Mouse (Mus musculus): ENCODE measurements around the gene Ric8a. TPM values are rescaled to one million over a fixed set of nuclear protein-coding genes. Genes with fewer than 3 reads are reported as not detected.

Gene Ric8a
- total and polyA plus RNA-seq, 3 experiments: 52.3 to 63.4 TPM; not detected in 1

- Histone ChIP-seq H3K79me2 (ENCODE audit: control insufficient read depth, insufficient read depth, low read length, poor library complexity) (no peaks in the 10 kb centered on the region), H3K9ac (ENCODE audit: control insufficient read depth, low read depth, low read length, poor library complexity, severe bottlenecking) (no peak overlapping the region), H3K27me3 (ENCODE audit: control insufficient read depth in 1 of 2, insufficient read depth in 2 of 2, low read length in 2 of 2) (peaks cover 0 to 5% of the 10 kb centered on the region in 2 experiments; a peak in 1 of 4 replicates), H3K36me3 (ENCODE audit: control insufficient read depth in 1 of 2, insufficient read depth in 2 of 2, low read length in 2 of 2) (no peaks in the 10 kb centered on the region), H3K4me1 (ENCODE audit: control insufficient read depth in 1 of 2, insufficient read depth in 2 of 2, low read length in 2 of 2) (no peaks in the 10 kb centered on the region), H3K9me3 (replicated peaks; ENCODE audit: insufficient read depth, low read length) (no peaks in the 10 kb centered on the region), H3K27ac (ENCODE audit: control insufficient read depth, low read depth, low read length) (no peak overlapping the region), H3K4me3 (ENCODE audit: control insufficient read depth in 1 of 2, insufficient read depth in 1 of 2, low read depth in 2 of 2, low read length in 2 of 2) (no peak overlapping the region)
- no peak for DNase-seq (ENCODE audit: low read depth, low spot score)
- TF ChIP-seq NELFE (IDR thresholded peaks at IDR 0.05; ENCODE audit: low read depth, low read length) (no peak), UBTF (IDR thresholded peaks at IDR 0.05; ENCODE audit: borderline replicate concordance, insufficient read depth, low read depth, low read length) (no peak), MEF2A (IDR thresholded peaks at IDR 0.05; ENCODE audit: extremely low read depth, insufficient replicate concordance, low read depth, low read length, poor library complexity, severe bottlenecking) (no peak), USF2 (IDR thresholded peaks at IDR 0.05; ENCODE audit: borderline replicate concordance in 1 of 2, insufficient read depth in 1 of 2, low read depth in 1 of 2, low read length in 2 of 2) (no peak), CHD1 (IDR thresholded peaks at IDR 0.05; ENCODE audit: low read depth, low read length) (no peak), MYB (IDR thresholded peaks at IDR 0.05; ENCODE audit: low read depth, low read length) (no peak), POLR2A (IDR thresholded peaks at IDR 0.05; ENCODE audit: control insufficient read depth in 1 of 2, insufficient read depth in 1 of 2, low read depth in 1 of 2, low read length in 2 of 2, poor library complexity in 1 of 2) (no peak), ZKSCAN1 (IDR thresholded peaks at IDR 0.05; ENCODE audit: low read depth, low read length) (no peak), E2F4 (IDR thresholded peaks at IDR 0.05; ENCODE audit: borderline replicate concordance, low read depth, low read length) (no peak), SMC3 (IDR thresholded peaks at IDR 0.05; ENCODE audit: low read depth, low read length) (no peak), MAZ (IDR thresholded peaks at IDR 0.05; ENCODE audit: low read depth, low read length) (no peak), KAT2A (conservative IDR thresholded peaks at IDR 0.05; ENCODE audit: low read depth, low read length) (no peak), RAD21 (IDR thresholded peaks at IDR 0.05; ENCODE audit: low read depth, low read length) (no peak), ETS1 (IDR thresholded peaks at IDR 0.05; ENCODE audit: low read depth, low read length) (no peak), ZMIZ1 (IDR thresholded peaks at IDR 0.05; ENCODE audit: low read depth, low read length) (no peak), CTCF (IDR thresholded peaks at IDR 0.05 in 2 of 3, conservative IDR thresholded peaks at IDR 0.05 in 1 of 3; ENCODE audit: control insufficient read depth in 1 of 3, insufficient read depth in 1 of 3, low read depth in 2 of 3, low read length in 3 of 3, poor library complexity in 1 of 3, severe bottlenecking in 1 of 3) (no peak), ELF1 (IDR thresholded peaks at IDR 0.05; ENCODE audit: low read depth, low read length) (no peak), MXI1 (IDR thresholded peaks at IDR 0.05; ENCODE audit: low read depth, low read length) (no peak)
These were observed 55.5 kb downstream of the Ric8a start for GRCm38 (mm10) chr7:140912293-140912692.

- TF ChIP-seq GABPA (IDR thresholded peaks at IDR 0.05; ENCODE audit: low read depth, low read length): no peak
- no peak for TF ChIP-seq POLR2AphosphoS5 (IDR thresholded peaks at IDR 0.05; ENCODE audit: borderline replicate concordance, low read depth, low read length)
- TF ChIP-seq BHLHE40 (IDR thresholded peaks at IDR 0.05; ENCODE audit: borderline replicate concordance, low read depth, low read length): no peak
- TF ChIP-seq TBP (IDR thresholded peaks at IDR 0.05; ENCODE audit: low read depth, low read length): no peak
- no peak for TF ChIP-seq MYC (IDR thresholded peaks at IDR 0.05; ENCODE audit: low read depth, low read length)
- no peak for TF ChIP-seq TAL1 (IDR thresholded peaks at IDR 0.05; ENCODE audit: low read length)
- TF ChIP-seq RAD21 (IDR thresholded peaks at IDR 0.05; ENCODE audit: low read depth, low read length): no peak
- no peak for TF ChIP-seq CTCF (IDR thresholded peaks at IDR 0.05 in 2 of 3, conservative IDR thresholded peaks at IDR 0.05 in 1 of 3; ENCODE audit: control insufficient read depth in 1 of 3, insufficient read depth in 1 of 3, low read depth in 2 of 3, low read length in 3 of 3, poor library complexity in 1 of 3, severe bottlenecking in 1 of 3)
- TF ChIP-seq ZKSCAN1 (IDR thresholded peaks at IDR 0.05; ENCODE audit: low read depth, low read length): no peak
- no peak for TF ChIP-seq MAZ (IDR thresholded peaks at IDR 0.05; ENCODE audit: low read depth, low read length)
- TF ChIP-seq GATA1 (IDR thresholded peaks at IDR 0.05; ENCODE audit: low read depth, low read length): no peak
- no peak for TF ChIP-seq SMC3 (IDR thresholded peaks at IDR 0.05; ENCODE audit: low read depth, low read length)
- 0 out of 4 replicates have a peak, but pooled peaks cover 0 to 2% of the 10 kb centered on the region in 2 experiments for H3K36me3 ChIP-seq (ENCODE audit: control insufficient read depth in 1 of 2, insufficient read depth in 2 of 2, low read length in 2 of 2)
- H3K9me3 ChIP-seq (replicated peaks; ENCODE audit: insufficient read depth, low read length): no peaks in the 10 kb centered on the region
- peaks cover 0 to 5% of the 10 kb centered on the region in 2 experiments; a peak in 1 of 4 replicates for H3K27me3 ChIP-seq (ENCODE audit: control insufficient read depth in 1 of 2, insufficient read depth in 2 of 2, low read length in 2 of 2)
- H3K79me2 ChIP-seq (ENCODE audit: control insufficient read depth, insufficient read depth, low read length, poor library complexity): no peaks in the 10 kb centered on the region
- H3K27ac ChIP-seq (ENCODE audit: control insufficient read depth, low read depth, low read length): no peak overlapping the region
- no peak overlapping the region for H3K4me3 ChIP-seq (ENCODE audit: control insufficient read depth in 1 of 2, insufficient read depth in 1 of 2, low read depth in 2 of 2, low read length in 2 of 2)
- H3K9ac ChIP-seq (ENCODE audit: control insufficient read depth, low read depth, low read length, poor library complexity, severe bottlenecking): no peak overlapping the region
- H3K4me1 ChIP-seq (ENCODE audit: control insufficient read depth in 1 of 2, insufficient read depth in 2 of 2, low read length in 2 of 2): no peaks in the 10 kb centered on the region
- DNase-seq (ENCODE audit: low read depth, low spot score): no peak
These were observed 56.2 kb downstream of the Ric8a start for GRCm38 (mm10) chr7:140912846-140913482.
